Mouse (Mus musculus) ES-E14 (cell line): Measurements from ENCODE around the gene Cyp26b1. TPM values are rescaled to one million over a fixed set of nuclear protein-coding genes. Genes with fewer than 3 reads are reported as not detected.

ENCODE experiments used
- DNase-seq: peaks from one replicate; pipeline ENCODE4 v3.0.0-alpha.2; 2013; ENCODE audit warnings: low read depth, low spot score
- H3K27ac ChIP-seq: 2 replicates; pipeline ENCODE4 v1.5.1; 2012; ENCODE audit warnings: low read depth, mild to moderate bottlenecking, low read length, moderate library complexity, mixed read lengths; ENCODE audit not compliant: poor library complexity, insufficient read depth, severe bottlenecking
- H3K36me3 ChIP-seq: 2 replicates; pipeline ENCODE4 v1.6.1; 2012; ENCODE audit warnings: mild to moderate bottlenecking, low read length, moderate library complexity, mixed read lengths; ENCODE audit not compliant: control insufficient read depth, poor library complexity, insufficient read depth, severe bottlenecking
- H3K4me1 ChIP-seq, 2 experiments: fragments of 150-350 bp in 1 of 2; sonication (generic) in 1 of 2; 2 replicates each; pipeline ENCODE4 v1.6.1; 2012; ENCODE audit warnings: low read length in 2 of 2, mild to moderate bottlenecking in 1 of 2, mixed read lengths in 1 of 2; ENCODE audit not compliant: control insufficient read depth in 2 of 2, insufficient read depth in 2 of 2, poor library complexity in 1 of 2
- H3K4me3 ChIP-seq, 2 experiments: fragments of 150-350 bp in 1 of 2; sonication (generic) in 1 of 2; 2 replicates each; pipeline ENCODE4 v1.5.1; 2012; ENCODE audit warnings: low read length in 2 of 2, low read depth in 1 of 2, mild to moderate bottlenecking in 1 of 2, mixed read lengths in 1 of 2; ENCODE audit not compliant: insufficient read depth in 1 of 2, poor library complexity in 1 of 2, severe bottlenecking in 1 of 2
- H3K9ac ChIP-seq: 2 replicates; pipeline ENCODE4 v1.6.1; 2012; ENCODE audit warnings: low read depth, mild to moderate bottlenecking, low read length, mixed read lengths; ENCODE audit not compliant: poor library complexity, insufficient read depth, severe bottlenecking
- H3K9me3 ChIP-seq: fragments of 150-350 bp; sonication (generic); 2 replicates; pipeline ENCODE4 v1.6.1; 2012; ENCODE audit warnings: low read depth, mild to moderate bottlenecking, low read length; ENCODE audit not compliant: control insufficient read depth, insufficient read depth
- CHD2 ChIP-seq: IDR thresholded peaks from 2 replicates; pipeline ENCODE4 v1.6.1; 2014; ENCODE audit warnings: mild to moderate bottlenecking, low read depth, low read length, inconsistent platforms
- HCFC1 ChIP-seq: IDR thresholded peaks from 2 replicates; pipeline ENCODE4 v1.6.1; 2012; ENCODE audit warnings: low read length, inconsistent platforms, borderline replicate concordance; ENCODE audit not compliant: insufficient read depth
- MAFK ChIP-seq: IDR thresholded peaks from 2 replicates; pipeline ENCODE4 v1.6.1; 2014; ENCODE audit warnings: mild to moderate bottlenecking, low read depth, low read length, inconsistent platforms; ENCODE audit not compliant: insufficient read depth
- ZC3H11A ChIP-seq: IDR thresholded peaks from 2 replicates; pipeline ENCODE4 v1.6.1; 2012; ENCODE audit warnings: low read depth, mild to moderate bottlenecking, inconsistent platforms, low read length, borderline replicate concordance
- ZNF384 ChIP-seq: IDR thresholded peaks from 2 replicates; pipeline ENCODE4 v1.6.1; 2012; ENCODE audit warnings: low read depth, low read length, inconsistent platforms
- in situ Hi-C, 2 experiments: fragments of 600-800 bp; cut with MboI; formaldehyde crosslinking; loops; one replicate each; pipeline ENCODE4 v1.15.1; 2025; ENCODE audit warnings: low sequenced_read_pairs in 2 of 2, inconsistent platforms in 1 of 2; ENCODE audit not compliant: unreplicated experiment in 2 of 2
- total RNA-seq: library from RNA; depleted of rRNA; stranded (reverse); fragments of 300-350 nt; gene quantifications from 2 replicates; pipeline ENCODE4 v1.2.3, GENCODE M21; 2012

The Cyp26b1 gene
- total RNA-seq, 1 experiment = 0.54 TPM

- Histone ChIP-seq H3K9ac (no peak overlapping the region), H3K27ac (no peak overlapping the region), H3K4me3 (no peak overlapping the region), H3K36me3 (no peaks in the 10 kb centered on the region), H3K9me3 (no peaks in the 10 kb centered on the region), H3K4me1 (0 out of 4 replicates have a peak, but pooled peaks cover 0 to 2% of the 10 kb centered on the region in 2 experiments)
- TF ChIP-seq ZNF384 (no peak), CHD2 (no peak), HCFC1 (no peak), MAFK (no peak), ZC3H11A (no peak)
- in situ Hi-C loops = no loop called here
- DNase-seq = no peak
Measured at GRCm38 (mm10) chr6:84567696-84568095, 26.0 kb downstream of the Cyp26b1 start.

- Histone ChIP-seq H3K36me3 (no peaks in the 10 kb centered on the region), H3K4me3 (no peak overlapping the region), H3K9me3 (no peaks in the 10 kb centered on the region), H3K9ac (no peak overlapping the region), H3K4me1 (0 out of 4 replicates have a peak, but pooled peaks cover 0 to 2% of the 10 kb centered on the region in 2 experiments), H3K27ac (no peak overlapping the region)
- TF ChIP-seq ZNF384 (no peak), HCFC1 (no peak), MAFK (no peak), CHD2 (no peak), ZC3H11A (no peak)
- DNase-seq = no peak
- in situ Hi-C loops = no loop called here
Measured at GRCm38 (mm10) chr6:84566825-84567224, 26.9 kb downstream of the Cyp26b1 start.

DNA sequence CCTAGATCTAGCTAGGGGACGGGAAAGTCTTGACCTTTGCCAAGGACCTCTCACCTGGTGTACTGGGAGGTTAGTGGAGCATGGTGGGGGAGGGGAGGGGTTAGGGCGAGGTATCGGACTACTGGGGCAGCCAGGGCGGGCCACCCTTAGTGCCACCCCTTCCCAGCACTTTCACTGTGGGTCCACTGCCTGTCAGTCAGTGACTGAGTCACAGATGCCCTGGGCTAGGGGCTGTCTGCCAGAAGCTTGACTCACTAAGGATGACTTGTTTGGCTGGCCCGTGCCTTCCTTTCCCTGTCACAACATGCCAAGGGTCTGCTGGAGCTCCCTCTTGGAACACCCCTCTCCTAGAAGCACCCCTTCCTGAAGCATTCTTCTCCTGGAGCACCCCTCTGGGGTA, 28.5 kb downstream of the Cyp26b1 start:
- in situ Hi-C loops = no loop called here
- no peak for DNase-seq
- H3K4me1 ChIP-seq = 0 out of 4 replicates have a peak, but pooled peaks cover 0 to 2% of the 10 kb centered on the region in 2 experiments
- no peak overlapping the region for H3K9ac ChIP-seq
- TF ChIP-seq CHD2 (no peak), HCFC1 (no peak), ZNF384 (no peak), MAFK (no peak), ZC3H11A (no peak)
- H3K27ac ChIP-seq = no peak overlapping the region
- H3K4me3 ChIP-seq = no peak overlapping the region
- H3K9me3 ChIP-seq = no peaks in the 10 kb centered on the region
- no peaks in the 10 kb centered on the region for H3K36me3 ChIP-seq

DNA sequence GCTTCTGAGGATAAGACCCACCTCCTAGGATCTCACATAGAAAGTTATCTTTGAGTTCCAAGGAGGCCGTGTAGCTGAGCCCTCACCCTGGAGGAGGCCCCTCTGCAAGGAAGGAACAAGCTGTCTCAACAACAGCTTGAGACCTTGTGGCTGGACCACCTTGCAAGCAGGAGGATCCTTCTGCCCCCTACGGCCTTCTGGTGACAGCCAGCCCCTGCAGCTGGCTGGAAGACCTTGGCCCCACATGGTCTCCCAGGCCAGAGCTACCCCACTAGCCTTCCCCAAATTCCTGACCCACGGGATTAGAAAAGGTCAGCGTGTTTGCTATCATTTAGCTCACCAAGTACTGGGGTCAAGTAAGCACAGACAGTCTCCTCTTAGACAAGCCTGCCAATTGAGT, 30.8 kb downstream of the Cyp26b1 start:
- Histone ChIP-seq H3K27ac (no peak overlapping the region), H3K4me3 (no peak overlapping the region), H3K36me3 (no peaks in the 10 kb centered on the region), H3K9me3 (no peaks in the 10 kb centered on the region), H3K4me1 (0 out of 4 replicates have a peak, but pooled peaks cover 0 to 2% of the 10 kb centered on the region in 2 experiments), H3K9ac (no peak overlapping the region)
- no peak for DNase-seq
- in situ Hi-C loops = no loop called here
- TF ChIP-seq MAFK = no peak
- TF ChIP-seq ZNF384 = no peak
- no peak for TF ChIP-seq CHD2
- TF ChIP-seq HCFC1 = no peak
- no peak for TF ChIP-seq ZC3H11A

- no peak overlapping the region for H3K4me3 ChIP-seq
- no peak overlapping the region for H3K9ac ChIP-seq
- no peak for DNase-seq
- no peak for TF ChIP-seq CHD2
- no peak for TF ChIP-seq HCFC1
- no peak for TF ChIP-seq MAFK
- no peak for TF ChIP-seq ZC3H11A
- no peak for TF ChIP-seq ZNF384
- H3K9me3 ChIP-seq = no peaks in the 10 kb centered on the region
- no peak overlapping the region for H3K27ac ChIP-seq
- in situ Hi-C loops = no loop called here
- no peaks in the 10 kb centered on the region for H3K4me1 ChIP-seq
- H3K36me3 ChIP-seq = no peaks in the 10 kb centered on the region
Measured at GRCm38 (mm10) chr6:84561171-84561570, 32.5 kb downstream of the Cyp26b1 start.
